Mouse (Mus musculus) adipocyte (in vitro differentiated cells): ENCODE data around the gene Ascc1.
"Not testable (repeated sequence)": the region's sequence is repeated elsewhere in the genome, so short reads cannot be mapped to it uniquely, and the experiment has no call there.

Experiments used
- DNase-seq: peaks from one replicate; pipeline ENCODE4 v3.0.0-alpha.2; 2016; ENCODE audit warnings: low spot score

The Ascc1 gene

GRCm38 (mm10) chr10:60115345-60116185, 113.0 kb downstream of the Ascc1 start:
- no peak for DNase-seq

- no peak for DNase-seq
Observed at GRCm38 (mm10) chr10:60116997-60117396, 114.4 kb downstream of the Ascc1 start.

- DNase-seq: no peak
Observed at GRCm38 (mm10) chr10:60118464-60118863, 115.9 kb downstream of the Ascc1 start.

GRCm38 (mm10) chr10:60120630-60121029, 118.0 kb downstream of the Ascc1 start:
- no peak for DNase-seq

GRCm38 (mm10) chr10:60124078-60124477, 121.5 kb downstream of the Ascc1 start:
- DNase-seq: no peak

- DNase-seq: no peak
Observed at GRCm38 (mm10) chr10:60125529-60126327, 123.1 kb downstream of the Ascc1 start.

- DNase-seq: no peak
Observed at GRCm38 (mm10) chr10:60128287-60128686, 125.7 kb downstream of the Ascc1 start.

GRCm38 (mm10) chr10:60130504-60130903, 127.9 kb downstream of the Ascc1 start:
- no peak for DNase-seq

GRCm38 (mm10) chr10:60133501-60133900, 130.9 kb downstream of the Ascc1 start:
- DNase-seq: no peak

GRCm38 (mm10) chr10:60134201-60134600, 131.6 kb downstream of the Ascc1 start:
- no peak for DNase-seq

- not testable (repeated sequence) for DNase-seq
Observed at GRCm38 (mm10) chr10:60136010-60136409, 133.4 kb downstream of the Ascc1 start.

GRCm38 (mm10) chr10:60136935-60137334, 134.3 kb downstream of the Ascc1 start:
- DNase-seq: no peak

GRCm38 (mm10) chr10:60138680-60139079, 136.1 kb downstream of the Ascc1 start:
- no peak for DNase-seq

GRCm38 (mm10) chr10:60140751-60141150, 138.1 kb downstream of the Ascc1 start:
- no peak for DNase-seq

GRCm38 (mm10) chr10:60141656-60142160, 139.1 kb downstream of the Ascc1 start:
- no peak for DNase-seq

GRCm38 (mm10) chr10:60147510-60148047, 145.0 kb downstream of the Ascc1 start:
- DNase-seq: not testable (repeated sequence)

- peak; percentile 86 for DNase-seq
Observed at GRCm38 (mm10) chr10:60148087-60148486, 145.5 kb downstream of the Ascc1 start.
